Mouse (Mus musculus): ENCODE measurements at regions not wholly inside any gene's neighbourhood (a gene's known extent, or its start where the extent isn't known, plus 50 kb on each side); places are given as distances from the start of the nearest gene placed in this dataset.

- no peak for ATAC-seq (ENCODE audit: poor library complexity, severe bottlenecking)
Observed at GRCm38 (mm10) chr8:64542501-64542900, 150.4 kb downstream of the Cpe start.

- no peak for ATAC-seq (ENCODE audit: poor library complexity, severe bottlenecking)
Observed at GRCm38 (mm10) chr8:64539846-64540472, 152.9 kb downstream of the Cpe start.

- ATAC-seq (ENCODE audit: poor library complexity, severe bottlenecking), result no peak
Observed at GRCm38 (mm10) chr8:64531780-64532179, 161.1 kb downstream of the Cpe start.

- ATAC-seq (ENCODE audit: poor library complexity, severe bottlenecking), result no peak
Observed at GRCm38 (mm10) chr8:64522441-64523102, 170.3 kb downstream of the Cpe start.

- no peak for ATAC-seq (ENCODE audit: poor library complexity, severe bottlenecking)
Observed at GRCm38 (mm10) chr8:64519650-64520049, 173.2 kb downstream of the Cpe start.

- no peak for ATAC-seq (ENCODE audit: poor library complexity, severe bottlenecking)
Observed at GRCm38 (mm10) chr8:64515923-64516322, 176.9 kb downstream of the Cpe start.

GRCm38 (mm10) chr8:64497281-64498060 lies 195.4 kb downstream of the Cpe start:
- no peak for ATAC-seq (ENCODE audit: poor library complexity, severe bottlenecking)

GRCm38 (mm10) chr8:64496333-64497213 lies 196.3 kb downstream of the Cpe start:
- no peak for ATAC-seq (ENCODE audit: poor library complexity, severe bottlenecking)

GRCm38 (mm10) chr8:64491561-64491960 lies 201.3 kb downstream of the Cpe start:
- ATAC-seq (ENCODE audit: poor library complexity, severe bottlenecking), result no peak

- no peak for ATAC-seq (ENCODE audit: poor library complexity, severe bottlenecking)
Observed at GRCm38 (mm10) chr8:64488057-64488456, 204.8 kb downstream of the Cpe start.

- no peak for ATAC-seq (ENCODE audit: poor library complexity, severe bottlenecking)
Observed at GRCm38 (mm10) chr8:64473276-64473675, 219.6 kb downstream of the Cpe start.

- no peak for ATAC-seq (ENCODE audit: poor library complexity, severe bottlenecking)
Observed at GRCm38 (mm10) chr8:64472801-64473270, 220.0 kb downstream of the Cpe start.

GRCm38 (mm10) chr8:64461136-64461535 lies 231.7 kb downstream of the Cpe start:
- no peak for ATAC-seq (ENCODE audit: poor library complexity, severe bottlenecking)

- no peak for ATAC-seq (ENCODE audit: poor library complexity, severe bottlenecking)
Observed at GRCm38 (mm10) chr8:64456970-64457369, 235.9 kb downstream of the Cpe start.

- ATAC-seq (ENCODE audit: poor library complexity, severe bottlenecking), result no peak
Observed at GRCm38 (mm10) chr8:64454736-64455135, 238.1 kb downstream of the Cpe start.

GRCm38 (mm10) chr8:64445366-64445765 lies 239.3 kb upstream of the Tll1 start:
- ATAC-seq (ENCODE audit: poor library complexity, severe bottlenecking), result no peak

- no peak for ATAC-seq (ENCODE audit: poor library complexity, severe bottlenecking)
Observed at GRCm38 (mm10) chr8:64444429-64444828, 238.4 kb upstream of the Tll1 start.

- no peak for ATAC-seq (ENCODE audit: poor library complexity, severe bottlenecking)
Observed at GRCm38 (mm10) chr8:64438489-64438888, 232.4 kb upstream of the Tll1 start.

GRCm38 (mm10) chr8:64434648-64435047 lies 228.6 kb upstream of the Tll1 start:
- no peak for ATAC-seq (ENCODE audit: poor library complexity, severe bottlenecking)

- ATAC-seq (ENCODE audit: poor library complexity, severe bottlenecking), result no peak
Observed at GRCm38 (mm10) chr8:64422850-64423214, 216.8 kb upstream of the Tll1 start.

All from megakaryocyte, adult 5-6 weeks (primary cell).